Mouse (Mus musculus): ENCODE results near the gene Olfr1279.
"Not testable (repeated sequence)": the region's sequence is repeated elsewhere in the genome, so short reads cannot be mapped to it uniquely, and the experiment has no call there.

Gene Olfr1279

DNA sequence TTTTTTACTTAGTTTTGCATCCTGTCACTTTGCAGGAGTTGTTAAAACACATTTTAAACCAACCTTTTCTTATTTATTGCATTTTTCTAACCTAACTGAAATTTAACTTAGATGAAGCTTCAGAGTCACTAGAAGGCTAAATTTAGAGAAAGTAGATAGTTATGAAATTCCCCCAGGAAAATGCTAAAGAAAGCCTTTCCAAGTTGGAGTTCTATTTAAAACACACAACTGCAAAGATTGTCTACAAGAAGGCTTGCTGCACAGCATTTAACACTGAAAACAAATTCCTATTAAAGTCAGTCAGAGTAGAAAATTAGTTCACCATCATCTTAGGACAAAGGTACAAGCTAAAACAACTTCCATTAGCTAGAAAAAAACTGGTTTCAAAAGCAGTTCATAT lies at the start of gene Olfr1279:
Gene Olfr1279 (plus strand): TSS at position 262 of the 400 bp plus-strand sequence.
- no peak for DNase-seq (ENCODE audit: low spot score in 2 of 2)

DNA sequence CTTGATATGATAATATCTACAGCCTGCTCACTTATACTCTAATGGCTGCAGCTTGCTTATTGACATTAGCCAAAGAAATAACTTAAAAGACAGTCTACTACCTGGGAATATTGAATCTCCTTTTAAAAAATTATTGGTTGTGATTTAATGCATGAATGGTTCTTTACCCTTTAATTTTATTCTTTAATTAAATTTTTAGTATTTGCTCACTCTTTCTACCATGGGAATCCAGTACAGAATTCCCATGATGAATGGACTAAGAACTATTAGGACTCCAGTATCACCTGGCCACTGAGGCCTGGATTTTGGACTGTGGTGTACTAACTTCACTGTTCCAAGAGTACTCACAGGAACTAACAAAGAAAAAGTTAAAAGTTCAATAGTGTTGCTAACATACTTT lies 46.2 kb upstream of the Olfr1279 start, which contains the start of gene Olfr1276:
Gene Olfr1276 (plus strand): TSS at position 301 of the 400 bp plus-strand sequence.
- no peak for DNase-seq (ENCODE audit: low spot score in 2 of 2)

DNA sequence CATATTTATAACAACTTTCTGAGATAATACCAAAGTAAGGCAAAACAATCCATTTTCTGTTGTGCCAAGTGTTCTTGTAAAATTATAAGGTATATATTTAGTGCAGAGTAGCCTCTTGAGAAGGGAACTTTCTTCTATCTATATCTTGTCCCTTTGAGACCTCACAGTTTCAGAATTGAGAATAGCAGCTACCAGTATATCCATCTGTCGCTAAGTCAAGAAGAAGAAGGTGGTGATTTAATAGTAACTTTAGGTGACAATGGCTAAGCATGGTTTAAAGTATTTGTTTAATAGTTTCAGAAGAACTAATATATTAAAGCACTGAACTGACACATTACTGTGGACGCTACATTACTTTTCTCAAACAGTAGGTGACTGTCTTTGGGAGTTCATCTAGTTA lies 26.4 kb upstream of the Olfr1279 start, which contains the start of gene Olfr1277:
Gene Olfr1277 (minus strand): TSS at position 101 of the 400 bp plus-strand sequence.
- DNase-seq (ENCODE audit: low spot score in 2 of 2), result no peak

DNA sequence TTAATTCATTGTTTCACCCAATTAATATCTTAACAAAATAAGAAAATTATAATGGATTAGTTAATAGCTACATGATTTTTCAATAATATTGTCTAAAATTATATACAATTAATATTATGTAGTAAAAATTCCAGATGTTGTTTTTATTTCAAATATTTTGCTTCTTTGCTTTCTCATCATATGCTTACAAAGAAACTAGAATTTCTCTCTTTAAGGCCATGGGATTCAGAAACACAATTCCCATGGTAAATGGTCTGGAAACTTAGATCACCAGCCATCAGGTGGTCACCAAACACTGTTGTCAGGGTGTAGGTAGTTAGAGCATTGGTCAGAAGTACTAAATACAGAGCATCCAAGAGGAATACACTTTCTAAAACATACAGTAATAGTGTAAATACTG lies 10.6 kb upstream of the Olfr1279 start, which contains the start of gene Olfr1278:
Gene Olfr1278 (plus strand): TSS at position 301 of the 400 bp plus-strand sequence.
- no peak for DNase-seq (ENCODE audit: low spot score in 2 of 2)

DNA sequence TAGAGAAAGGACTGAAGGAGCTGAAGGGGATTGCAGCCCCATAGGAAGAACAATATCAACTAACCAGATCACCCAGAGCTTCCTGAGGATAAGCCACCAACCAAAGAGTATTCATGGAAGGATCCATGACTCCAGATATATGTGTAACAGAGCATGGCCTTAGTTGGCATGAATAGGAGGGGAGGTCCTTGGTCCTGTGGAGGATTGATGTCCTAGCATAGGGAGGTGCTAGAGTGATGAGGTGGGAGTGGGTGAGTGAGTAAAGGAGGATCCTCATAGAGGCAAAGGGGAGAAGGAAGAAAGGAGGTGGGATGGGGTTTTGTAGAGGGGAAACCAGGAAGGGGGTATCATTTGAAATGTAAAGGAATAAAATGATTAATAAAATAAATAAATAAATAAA lies 1.9 kb upstream of the Olfr1279 start:
- no peak for DNase-seq (ENCODE audit: low spot score in 2 of 2)

DNA sequence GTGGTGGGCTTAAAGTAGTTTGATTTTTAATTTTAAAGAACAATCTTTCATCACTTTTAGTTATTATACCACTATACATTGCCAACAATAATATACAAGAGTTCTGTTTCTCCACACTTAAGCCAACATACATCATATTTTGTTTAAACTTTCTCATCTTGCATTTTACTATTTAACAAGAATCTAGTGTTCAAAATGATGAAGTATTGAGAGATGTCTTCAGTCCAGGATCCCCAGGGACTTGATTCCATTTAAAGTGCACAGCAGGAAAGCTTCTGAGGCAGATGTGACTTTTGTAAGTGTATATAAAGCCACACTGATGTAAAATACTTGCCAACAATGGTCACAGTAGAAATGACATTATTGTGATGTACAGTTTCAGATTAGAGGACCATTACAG lies 13.3 kb downstream of the Olfr1279 start, which contains the start of gene Olfr1280:
Gene Olfr1280 (plus strand): TSS at position 301 of the 400 bp plus-strand sequence.
- no peak for DNase-seq (ENCODE audit: low spot score in 2 of 2)

- DNase-seq (ENCODE audit: low spot score in 2 of 2), result no peak
Measured at GRCm38 (mm10) chr2:111326220-111326619, 25.8 kb downstream of the Olfr1279 start, which contains the start of gene Olfr1281. Gene Olfr1281, plus strand, starts transcription at chr2:111326520.

DNA sequence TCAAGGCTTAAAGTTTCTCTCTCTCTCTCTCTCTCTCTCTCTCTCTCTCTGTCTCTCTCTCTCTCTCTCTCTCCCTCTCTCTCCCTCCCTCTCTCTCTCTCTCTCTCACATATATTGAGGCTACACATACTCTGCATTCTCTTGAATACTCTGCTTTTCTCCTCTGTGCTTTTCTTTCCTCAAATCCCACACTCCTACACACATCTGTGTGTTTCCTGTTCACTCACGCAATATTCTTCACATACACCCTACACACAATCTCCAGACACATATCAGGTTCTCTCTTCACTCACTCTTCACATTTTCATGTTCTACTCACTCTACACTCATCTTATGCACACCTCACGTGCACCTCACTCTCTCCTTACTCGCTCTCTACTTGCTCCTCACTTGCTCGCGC lies 33.3 kb downstream of the Olfr1279 start:
- DNase-seq (ENCODE audit: low spot score in 2 of 2), result not testable (repeated sequence)

GRCm38 (mm10) chr2:111335976-111336375 lies 35.5 kb downstream of the Olfr1279 start, which contains the start of gene Olfr1282:
Gene Olfr1282, minus strand, starts transcription at chr2:111336076.
- DNase-seq (ENCODE audit: low spot score in 2 of 2), result no peak

Data from spleen, postnatal 4 days (tissue).